Mouse (Mus musculus) megakaryocyte, embryonic 14.5 days (primary cell): Measurements from ENCODE around the gene Snrk.

Experiments
- FLI1 ChIP-seq: IDR thresholded peaks from 2 replicates; pipeline ENCODE4 v1.6.1; 2012; ENCODE audit warnings: low read length, inconsistent platforms, mixed read lengths
- GATA1 ChIP-seq: IDR thresholded peaks from 3 replicates; pipeline ENCODE4 v1.6.1; 2012; ENCODE audit warnings: mixed read lengths, low read length, inconsistent platforms, borderline replicate concordance

- TF ChIP-seq GATA1, result no peak
- no peak for TF ChIP-seq FLI1
Measured at GRCm38 (mm10) chr9:122110508-122110907, 6.6 kb upstream of the Snrk start.
